Mouse (Mus musculus) forebrain, embryonic 12.5 days (tissue): ENCODE measurements at regions not wholly inside any gene's neighbourhood (a gene's known extent, or its start where the extent isn't known, plus 50 kb on each side); places are given as distances from the start of the nearest gene placed in this dataset.

Source experiments
- ATAC-seq: fragments of 200-750 bp; cut with Nextera tagmentation; 2 replicates; pipeline ENCODE4 v1.8.0; 2017; ENCODE audit warnings: moderate TSS enrichment; ENCODE audit not compliant: low FRiP score
- H3K27ac ChIP-seq: fragments of 300-500 bp; sonication (generic); 2 replicates; pipeline ENCODE4 v1.5.1; 2016; ENCODE audit warnings: mild to moderate bottlenecking
- H3K27me3 ChIP-seq: fragments of 300-500 bp; sonication (generic); 2 replicates; pipeline ENCODE4 v1.6.1; 2016; ENCODE audit warnings: mild to moderate bottlenecking
- H3K36me3 ChIP-seq: fragments of 300-500 bp; sonication (generic); replicated peaks from 2 replicates; pipeline ENCODE4 v1.6.1; 2016; ENCODE audit warnings: mild to moderate bottlenecking
- H3K4me1 ChIP-seq: fragments of 300-500 bp; sonication (generic); 2 replicates; pipeline ENCODE4 v1.6.1; 2016
- H3K4me2 ChIP-seq: fragments of 300-500 bp; sonication (generic); 2 replicates; pipeline ENCODE4 v1.6.1; 2016; ENCODE audit warnings: mild to moderate bottlenecking, moderate library complexity
- H3K4me3 ChIP-seq: fragments of 300-500 bp; sonication (generic); replicated peaks from 2 replicates; pipeline ENCODE4 v1.5.1; 2016; ENCODE audit warnings: mild to moderate bottlenecking
- H3K9ac ChIP-seq: fragments of 300-500 bp; sonication (generic); 2 replicates; pipeline ENCODE4 v1.6.1; 2016; ENCODE audit warnings: mild to moderate bottlenecking
- H3K9me3 ChIP-seq: fragments of 300-500 bp; sonication (generic); 2 replicates; pipeline ENCODE4 v1.6.1; 2016
- WGBS: fragments of 180-500 bp; shearing (Covaris S2); methylation state at CpG from one replicate; pipeline ENCODE4 v1.1.7; 2016; 5-methylcytosine and 5-hydroxymethylcytosine counted together

GRCm38 (mm10) chr14:24731872-24732525 is 245.1 kb downstream of the Rps24 start:
- Histone ChIP-seq H3K9me3 (no peaks in the 10 kb centered on the region), H3K9ac (no peak overlapping the region), H3K4me1 (no peaks in the 10 kb centered on the region), H3K27ac (0 out of 2 replicates have a peak overlapping the region, but pooled peaks have one; percentile 43), H3K36me3 (no peaks in the 10 kb centered on the region), H3K4me3 (no peak overlapping the region), H3K4me2 (no peak overlapping the region), H3K27me3 (no peaks in the 10 kb centered on the region)
- ATAC-seq: no peak
- 66% methylated on average over 5 of the region's 5 CpGs for WGBS

DNA sequence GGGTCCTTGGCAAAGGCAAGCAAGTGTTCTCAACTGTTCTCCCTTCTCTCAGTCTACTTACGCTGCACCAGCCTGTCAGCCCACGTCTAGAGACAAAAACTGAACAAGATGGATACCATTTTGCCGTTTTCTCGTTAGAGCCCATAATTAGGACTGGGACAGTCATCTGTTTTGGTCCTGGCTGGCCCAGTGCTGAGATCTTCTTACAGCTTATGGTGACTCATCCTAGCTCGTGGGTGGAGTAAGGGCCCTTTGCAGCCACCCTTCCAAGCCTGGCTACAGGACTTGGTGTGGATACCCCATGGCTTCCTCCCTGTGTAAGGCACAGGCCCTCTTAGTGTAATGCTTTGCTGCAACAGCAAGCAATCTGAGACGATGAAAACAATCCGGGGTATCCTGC is 246.4 kb downstream of the Rps24 start:
- Histone ChIP-seq H3K9ac (no peak overlapping the region), H3K9me3 (no peaks in the 10 kb centered on the region), H3K4me1 (no peaks in the 10 kb centered on the region), H3K4me3 (no peak overlapping the region), H3K36me3 (no peaks in the 10 kb centered on the region), H3K27ac (no peak overlapping the region), H3K4me2 (no peak overlapping the region), H3K27me3 (no peaks in the 10 kb centered on the region)
- 83% methylated on average over 7 of the region's 7 CpGs for WGBS
- ATAC-seq: no peak

DNA sequence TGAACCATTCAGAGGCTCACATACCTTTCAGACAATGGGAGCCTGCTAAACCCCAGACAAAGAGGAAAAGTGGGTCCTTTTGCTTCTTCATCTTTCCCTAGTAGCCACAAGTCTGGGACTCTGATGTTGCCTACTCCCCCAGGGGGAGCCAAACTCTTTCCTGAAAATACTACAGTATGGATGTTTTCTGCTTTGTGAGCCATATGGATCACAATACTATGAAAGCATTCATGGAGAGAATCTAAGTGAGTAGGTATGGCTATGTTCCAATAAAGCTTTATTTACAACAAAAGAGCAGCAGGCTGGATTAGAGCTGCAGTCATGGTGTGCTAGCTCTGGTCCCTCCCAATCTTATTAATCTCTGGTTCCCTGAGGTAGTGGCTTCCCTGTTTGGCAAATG is 251.9 kb downstream of the Rps24 start:
- no peaks in the 10 kb centered on the region for H3K36me3 ChIP-seq
- H3K27me3 ChIP-seq: no peaks in the 10 kb centered on the region
- peaks cover 4% of the 10 kb centered on the region; the same call in 1 of the 2 replicates for H3K4me1 ChIP-seq
- H3K9ac ChIP-seq: no peak overlapping the region
- no peaks in the 10 kb centered on the region for H3K9me3 ChIP-seq
- H3K4me2 ChIP-seq: no peak overlapping the region
- ATAC-seq: no peak
- H3K4me3 ChIP-seq: no peak overlapping the region
- no peak overlapping the region for H3K27ac ChIP-seq

- Histone ChIP-seq H3K36me3 (no peaks in the 10 kb centered on the region), H3K27ac (peak overlapping the region; percentile 27), H3K9me3 (no peaks in the 10 kb centered on the region), H3K4me3 (no peak overlapping the region), H3K4me1 (peaks cover 26% of the 10 kb centered on the region), H3K27me3 (no peaks in the 10 kb centered on the region), H3K4me2 (no peak overlapping the region), H3K9ac (no peak overlapping the region)
- WGBS: 43% methylated on average over 2 of the region's 2 CpGs
- ATAC-seq: 0 out of 2 replicates have a peak, but pooled peaks have one; percentile 30
These were observed 257.5 kb downstream of the Rps24 start for GRCm38 (mm10) chr14:24744451-24744850.

- no peaks in the 10 kb centered on the region for H3K9me3 ChIP-seq
These were observed 258.8 kb downstream of the Rps24 start for GRCm38 (mm10) chr14:24745730-24746129.

GRCm38 (mm10) chr14:24747471-24747795 is 260.5 kb downstream of the Rps24 start:
- Histone ChIP-seq H3K4me2 (no peak overlapping the region), H3K4me1 (peaks cover 34% of the 10 kb centered on the region), H3K4me3 (no peak overlapping the region), H3K27ac (no peak overlapping the region), H3K9me3 (no peaks in the 10 kb centered on the region), H3K36me3 (no peaks in the 10 kb centered on the region), H3K27me3 (no peaks in the 10 kb centered on the region), H3K9ac (no peak overlapping the region)
- ATAC-seq: no peak
- WGBS: 64% methylated on average over 4 of the region's 4 CpGs

More at GRCm38 (mm10) chr14:24745730-24746129, 258.8 kb downstream of the Rps24 start:
- no peak for ATAC-seq
- Histone ChIP-seq H3K27me3 (no peaks in the 10 kb centered on the region), H3K4me2 (no peak overlapping the region), H3K36me3 (no peaks in the 10 kb centered on the region), H3K27ac (no peak overlapping the region), H3K4me3 (no peak overlapping the region), H3K9ac (no peak overlapping the region), H3K4me1 (peaks cover 26% of the 10 kb centered on the region)
- WGBS: 62% methylated on average over 3 of the region's 3 CpGs

GRCm38 (mm10) chr14:24747796-24748496 is 261.0 kb downstream of the Rps24 start:
- ATAC-seq: no peak
- no peaks in the 10 kb centered on the region for H3K9me3 ChIP-seq
- H3K27ac ChIP-seq: no peak overlapping the region
- peaks cover 34% of the 10 kb centered on the region for H3K4me1 ChIP-seq
- no peak overlapping the region for H3K9ac ChIP-seq
- no peak overlapping the region for H3K4me3 ChIP-seq
- H3K4me2 ChIP-seq: no peak overlapping the region
- H3K36me3 ChIP-seq: no peaks in the 10 kb centered on the region
- no peaks in the 10 kb centered on the region for H3K27me3 ChIP-seq
- WGBS: 65% methylated on average over 7 of the region's 7 CpGs

DNA sequence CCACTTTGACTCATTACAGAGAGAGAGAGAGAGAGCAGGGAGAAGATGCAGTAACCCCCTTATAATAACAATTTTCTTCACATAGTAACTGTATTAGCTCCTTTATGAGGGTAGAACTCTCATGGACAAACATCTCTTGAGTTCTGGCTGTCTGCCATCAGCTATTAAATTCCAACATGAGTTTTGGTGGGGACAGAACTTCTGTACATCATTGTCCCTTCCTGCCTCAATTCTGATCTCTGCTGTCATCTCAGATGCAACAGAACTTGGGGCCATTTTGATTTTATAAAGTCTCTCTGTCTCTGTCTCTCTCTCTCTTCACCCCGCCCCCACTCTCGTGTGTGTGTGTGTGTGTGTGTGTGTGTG is 261.6 kb downstream of the Rps24 start:
- Histone ChIP-seq H3K27me3 (no peaks in the 10 kb centered on the region), H3K36me3 (no peaks in the 10 kb centered on the region), H3K4me2 (no peak overlapping the region), H3K27ac (0 out of 2 replicates have a peak overlapping the region, but pooled peaks have one; percentile 3), H3K9me3 (no peaks in the 10 kb centered on the region), H3K4me1 (peaks cover 34% of the 10 kb centered on the region), H3K9ac (no peak overlapping the region), H3K4me3 (no peak overlapping the region)
- 88% methylated on average over 2 of the region's 2 CpGs for WGBS
- no peak for ATAC-seq

- WGBS: 61% methylated on average over 9 of the region's 9 CpGs
- Histone ChIP-seq H3K4me3 (no peak overlapping the region), H3K27ac (peak overlapping the region; percentile 19; the same call in 1 of the 2 replicates), H3K36me3 (no peaks in the 10 kb centered on the region), H3K9ac (no peak overlapping the region), H3K9me3 (no peaks in the 10 kb centered on the region), H3K4me2 (no peak overlapping the region), H3K27me3 (no peaks in the 10 kb centered on the region), H3K4me1 (peaks cover 31% of the 10 kb centered on the region)
- ATAC-seq: peak; percentile 49; the same call in 1 of the 2 replicates
These were observed 262.4 kb downstream of the Rps24 start for GRCm38 (mm10) chr14:24749313-24749712.

- no peak for ATAC-seq
- Histone ChIP-seq H3K36me3 (no peaks in the 10 kb centered on the region), H3K4me3 (no peak overlapping the region), H3K9ac (no peak overlapping the region), H3K4me1 (peaks cover 23% of the 10 kb centered on the region), H3K4me2 (no peak overlapping the region), H3K27ac (no peak overlapping the region), H3K9me3 (no peaks in the 10 kb centered on the region), H3K27me3 (no peaks in the 10 kb centered on the region)
- WGBS: 88% methylated on average over 8 of the region's 8 CpGs
These were observed 264.3 kb downstream of the Rps24 start for GRCm38 (mm10) chr14:24751227-24751626.

DNA sequence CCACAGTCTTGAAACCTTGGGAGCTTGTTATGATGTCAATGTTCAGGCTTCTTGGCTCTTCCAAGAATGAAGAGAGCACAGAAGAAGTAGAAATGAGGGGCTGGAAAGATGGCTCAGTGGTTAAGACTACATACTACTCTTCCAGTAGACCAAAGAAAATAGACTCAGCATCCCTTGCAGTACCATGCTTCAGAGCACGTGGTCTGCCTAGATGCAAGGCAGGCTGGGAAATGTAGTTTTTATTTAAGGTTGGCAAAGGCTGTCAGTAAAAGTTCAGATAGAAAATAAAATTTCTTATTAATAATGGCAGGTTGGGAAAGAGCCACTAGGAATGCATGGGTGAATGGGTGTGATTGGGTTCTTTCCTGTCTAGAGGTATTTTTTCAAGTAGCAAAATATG is 267.8 kb downstream of the Rps24 start:
- H3K9ac ChIP-seq: no peak overlapping the region
- H3K36me3 ChIP-seq: no peaks in the 10 kb centered on the region
- H3K4me2 ChIP-seq: no peak overlapping the region
- no peaks in the 10 kb centered on the region for H3K27me3 ChIP-seq
- peaks cover 19% of the 10 kb centered on the region for H3K4me1 ChIP-seq
- no peak overlapping the region for H3K27ac ChIP-seq
- WGBS: 59% methylated on average over 1 of the region's 1 CpGs
- H3K4me3 ChIP-seq: no peak overlapping the region
- ATAC-seq: no peak
- H3K9me3 ChIP-seq: no peaks in the 10 kb centered on the region

DNA sequence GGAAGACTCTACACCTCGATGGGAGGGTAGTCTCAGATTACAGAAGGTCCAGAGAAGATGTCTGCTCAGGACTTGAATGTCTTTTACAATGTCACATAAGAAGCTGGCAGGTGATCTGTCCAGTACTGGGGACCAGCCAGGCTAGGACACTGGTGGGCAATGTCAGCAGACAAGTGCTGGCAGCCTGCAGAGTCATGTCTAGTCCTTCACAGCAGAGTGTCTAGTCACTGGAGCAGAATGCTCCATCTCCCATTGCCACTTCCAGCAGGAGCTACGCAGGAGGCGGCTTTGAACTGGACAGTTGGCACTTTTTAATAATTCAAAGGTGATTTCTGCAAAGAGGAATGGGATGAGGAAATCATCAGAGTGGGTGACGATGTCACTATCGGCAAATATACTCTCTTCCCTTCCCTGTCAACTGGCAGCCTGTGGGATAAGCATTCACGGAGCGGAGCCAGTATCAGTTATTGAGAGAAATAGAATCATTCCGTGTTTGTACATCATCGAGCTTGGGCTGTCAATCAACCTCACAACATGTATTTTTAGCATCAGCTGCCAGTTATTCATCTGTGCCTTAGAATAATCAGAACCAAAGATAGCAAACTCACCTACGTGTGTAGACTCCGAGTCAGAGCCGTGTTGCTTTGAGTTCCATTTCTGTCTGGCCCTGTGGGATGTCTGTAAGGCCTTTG is 268.6 kb downstream of the Rps24 start:
- 85% methylated on average over 12 of the region's 12 CpGs for WGBS

More for the DNA sequence above, 268.6 kb downstream of the Rps24 start:
- H3K4me2 ChIP-seq: no peak overlapping the region
- H3K4me1 ChIP-seq: peaks cover 26% of the 10 kb centered on the region
- no peak for ATAC-seq
- H3K9me3 ChIP-seq: no peaks in the 10 kb centered on the region
- H3K27ac ChIP-seq: no peak overlapping the region
- no peaks in the 10 kb centered on the region for H3K36me3 ChIP-seq
- no peaks in the 10 kb centered on the region for H3K27me3 ChIP-seq
- H3K9ac ChIP-seq: no peak overlapping the region
- H3K4me3 ChIP-seq: no peak overlapping the region
